Comparison of ENCODE assay signal across 9 mouse cellular contexts in genomic region chr19:57116871-57117501, GRCm38 (mm10).
DNase-seq lines count a peak whose midpoint lies in the region; ATAC-seq lines count a peak whose summit lies in the region.
"Had no signal": no experiment of that assay in that cellular context is flagged by ENCODE, and none has a peak within 500 bp of the region (broad histone marks: within the 10 kb centered on the region; RNA-seq: fewer than 3 reads in every experiment).

No protein-coding gene starts in this region.

- peak; percentile 80 for DNase-seq in CD4-positive helper T cell, adult 2 months (ENCODE audit: low read depth, low spot score)
- peak; percentile 46 for DNase-seq in NIH3T3 (ENCODE audit: low read depth)
- peak; percentile 69 to 71 for DNase-seq in kidney, postnatal 36 days
- peak; percentile 56 for DNase-seq in midbrain, embryonic 10.5 days (ENCODE audit: low spot score)
- no peak for DNase-seq in right cerebral cortex, postnatal 10 days (ENCODE audit: low spot score in 2 of 2)
- DNase-seq in gastrocnemius, adult 18-20 months (ENCODE audit: low spot score), result no peak
- DNase-seq in testis, postnatal 10 days (ENCODE audit: low spot score), result no peak

- H3K36me3 ChIP-seq in heart, embryonic 16.5 days (ENCODE audit: control insufficient read depth, insufficient read depth), result peaks cover 6% of the 10 kb centered on the region
- peaks cover 7% of the 10 kb centered on the region; the same call in 1 of the 2 replicates for H3K36me3 ChIP-seq in midbrain, embryonic 10.5 days

- peak overlapping the region; percentile 52 for H3K4me3 ChIP-seq in heart, embryonic 16.5 days (ENCODE audit: low read length)
- peak overlapping the region; percentile 51 for H3K4me3 ChIP-seq in midbrain, embryonic 10.5 days
- H3K4me3 ChIP-seq: erythroblast, embryonic 14.5 days had no signal

- WGBS in heart, embryonic 16.5 days, result 8% methylated on average over 7 of the region's 7 CpGs
- WGBS in midbrain, embryonic 10.5 days, result under 1% methylated on average over 7 of the region's 7 CpGs

- ATAC-seq in heart, embryonic 16.5 days (replicated peaks; ENCODE audit: extremely low read depth, insufficient read depth, low FRiP score), result 0 out of 2 replicates have a peak, but pooled peaks have one; percentile 8

- peaks cover 63% of the 10 kb centered on the region for H3K4me1 ChIP-seq in heart, embryonic 16.5 days (ENCODE audit: control insufficient read depth, insufficient read depth, low read length)
- H3K4me1 ChIP-seq in midbrain, embryonic 10.5 days, result peaks cover 56% of the 10 kb centered on the region

- H3K9ac ChIP-seq in heart, embryonic 16.5 days (ENCODE audit: low read length), result peak overlapping the region; percentile 57

- H3K27ac ChIP-seq in heart, embryonic 16.5 days (ENCODE audit: low read length), result peak overlapping the region; percentile 59
- peak overlapping the region; percentile 76 for H3K27ac ChIP-seq in midbrain, embryonic 10.5 days (replicated peaks)

- H3K9me3 ChIP-seq in heart, embryonic 16.5 days (replicated peaks; ENCODE audit: control insufficient read depth, low read length), result no peaks in the 10 kb centered on the region
- H3K9me3 ChIP-seq in midbrain, embryonic 10.5 days (replicated peaks), result no peaks in the 10 kb centered on the region

- H3K4me2 ChIP-seq in heart, embryonic 16.5 days (ENCODE audit: low read depth, low read length), result peak overlapping the region; percentile 61

- H3K27me3 ChIP-seq in heart, embryonic 16.5 days (ENCODE audit: control insufficient read depth, insufficient read depth, low read length), result no peaks in the 10 kb centered on the region
- peaks cover 10% of the 10 kb centered on the region; the same call in 1 of the 2 replicates for H3K27me3 ChIP-seq in midbrain, embryonic 10.5 days (ENCODE audit: low read depth, poor library complexity, severe bottlenecking)

Comparison
In these comparisons a context has a peak if more than half of its experiments do, and no peak if none do; other contexts are left out.
1. DNase-seq: peak in CD4-positive helper T cell, adult 2 months (single experiment), NIH3T3 (single experiment), kidney, postnatal 36 days (2 of 2) and midbrain, embryonic 10.5 days (single experiment); none in right cerebral cortex, postnatal 10 days (0 of 2), gastrocnemius, adult 18-20 months (single experiment) and testis, postnatal 10 days (single experiment).